Mouse (Mus musculus) adrenal gland, postnatal 25 days (tissue): ENCODE results near the gene Ctbp2. TPM values are rescaled to one million over a fixed set of nuclear protein-coding genes. Genes with fewer than 3 reads are reported as not detected.
"Not testable (repeated sequence)": the region's sequence is repeated elsewhere in the genome, so short reads cannot be mapped to it uniquely, and the experiment has no call there.

Source experiments
- DNase-seq: peaks from one replicate; pipeline ENCODE4 v3.0.0; 2021; ENCODE audit warnings: mixed read lengths
- total RNA-seq: library from RNA; stranded (reverse); gene quantifications from 2 replicates; pipeline ENCODE4 v1.2.3, GENCODE M21; 2021

Ctbp2 gene
- total RNA-seq, 1 experiment from 2014 or later = 80.6 TPM

GRCm38 (mm10) chr7:133120221-133120751, 3.9 kb downstream of the Ctbp2 start:
- DNase-seq = no peak

GRCm38 (mm10) chr7:133117815-133118214, 6.3 kb downstream of the Ctbp2 start:
- DNase-seq = no peak

GRCm38 (mm10) chr7:133116542-133116941, 7.6 kb downstream of the Ctbp2 start:
- DNase-seq = no peak

DNA sequence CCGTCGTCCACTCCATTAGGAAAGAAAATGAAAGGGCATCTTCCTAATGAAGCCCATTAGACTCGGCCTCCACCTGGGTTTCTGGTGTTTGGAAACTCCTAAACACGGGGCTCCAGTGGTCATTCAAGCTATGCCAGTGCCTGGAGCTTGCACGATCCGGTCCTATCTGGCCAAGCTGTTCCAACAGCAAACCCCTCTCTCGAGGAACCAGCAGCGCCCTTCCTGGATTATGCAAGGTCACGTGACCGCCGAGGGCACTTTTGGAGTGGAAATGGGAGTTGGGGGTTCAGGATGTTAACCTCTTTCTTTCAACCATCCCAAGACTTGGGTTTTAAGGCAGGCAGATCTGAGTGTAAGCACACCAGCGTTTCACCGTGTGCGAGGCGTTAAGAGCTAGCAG, 8.3 kb downstream of the Ctbp2 start:
- DNase-seq = no peak

DNA sequence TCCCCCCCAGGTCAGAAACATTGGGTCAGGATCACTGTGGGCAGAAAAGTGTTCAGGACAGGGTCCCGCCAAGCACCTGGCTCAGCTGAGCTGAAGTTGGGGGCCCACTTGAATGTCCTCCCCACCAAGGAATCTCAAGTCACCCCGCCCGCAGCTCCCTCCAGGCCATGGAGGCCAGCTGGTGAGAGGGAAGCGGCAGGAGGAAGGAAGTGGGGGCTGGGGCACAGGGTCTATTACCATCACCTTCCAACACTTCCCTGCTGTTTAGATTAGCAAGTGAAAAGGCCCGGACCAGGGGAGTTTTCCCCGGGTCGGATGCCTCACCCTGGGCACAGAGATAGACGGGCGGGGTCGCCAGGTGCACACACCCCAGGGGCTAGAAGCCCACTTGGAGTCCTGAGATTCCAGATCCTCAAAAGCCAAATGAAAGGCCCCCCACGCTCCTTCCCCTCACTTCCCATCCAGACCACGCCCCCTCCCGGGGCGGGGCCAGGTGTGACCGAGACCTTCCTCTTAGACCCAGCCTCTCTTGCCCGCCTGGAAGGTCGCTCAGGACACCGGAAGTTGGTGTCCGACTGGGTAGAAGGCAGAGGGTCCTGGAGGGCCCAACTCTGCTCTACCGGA, 9.2 kb downstream of the Ctbp2 start:
- DNase-seq = no peak

- no peak for DNase-seq
Measured at GRCm38 (mm10) chr7:133113185-133113895, 10.8 kb downstream of the Ctbp2 start.

GRCm38 (mm10) chr7:133112351-133112831, 11.8 kb downstream of the Ctbp2 start:
- no peak for DNase-seq

- no peak for DNase-seq
Measured at GRCm38 (mm10) chr7:133109442-133109841, 14.7 kb downstream of the Ctbp2 start.

DNA sequence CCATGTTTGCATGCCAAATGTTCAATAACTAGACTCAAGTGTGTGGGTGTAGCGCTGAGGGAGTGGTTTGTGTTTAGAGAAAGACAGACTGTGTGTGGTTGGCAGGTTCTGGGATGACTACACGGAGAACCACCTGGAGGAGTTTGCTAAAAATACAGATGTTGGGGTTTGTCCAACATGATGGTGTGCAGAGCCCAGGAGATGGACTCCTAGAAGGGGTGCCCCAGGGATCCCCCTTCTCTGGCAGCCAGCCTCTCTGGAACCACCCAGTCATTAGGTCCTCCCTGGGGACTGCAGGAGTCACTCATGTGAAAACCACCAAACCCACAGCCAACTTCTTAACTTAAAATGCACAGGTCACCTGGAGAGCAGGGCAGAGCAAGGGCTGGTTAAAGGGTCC, 15.5 kb downstream of the Ctbp2 start:
- DNase-seq = no peak

DNA sequence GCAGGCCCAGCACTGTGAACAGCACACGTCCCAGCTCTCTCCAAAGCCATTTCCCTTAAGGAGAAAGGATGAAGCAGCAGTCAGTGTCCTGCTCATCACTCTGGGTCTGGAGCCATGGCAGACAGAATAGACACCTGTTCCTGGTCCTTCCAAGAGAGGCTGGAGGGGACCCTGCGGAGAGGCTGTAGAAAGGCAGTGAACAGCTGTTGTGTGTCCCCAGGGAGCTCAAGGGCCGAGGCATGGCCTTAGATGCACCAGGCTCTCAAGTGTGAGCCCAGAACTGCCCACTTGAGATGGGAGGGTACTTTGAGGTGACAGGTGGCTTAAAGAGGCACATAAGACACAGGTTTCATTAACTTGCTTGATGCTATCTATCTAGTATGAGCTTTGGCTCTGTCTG, 21.6 kb downstream of the Ctbp2 start:
- no peak for DNase-seq

- no peak for DNase-seq
Measured at GRCm38 (mm10) chr7:133101070-133101469, 23.1 kb downstream of the Ctbp2 start.

GRCm38 (mm10) chr7:133100178-133100577, 24.0 kb downstream of the Ctbp2 start:
- no peak for DNase-seq

DNA sequence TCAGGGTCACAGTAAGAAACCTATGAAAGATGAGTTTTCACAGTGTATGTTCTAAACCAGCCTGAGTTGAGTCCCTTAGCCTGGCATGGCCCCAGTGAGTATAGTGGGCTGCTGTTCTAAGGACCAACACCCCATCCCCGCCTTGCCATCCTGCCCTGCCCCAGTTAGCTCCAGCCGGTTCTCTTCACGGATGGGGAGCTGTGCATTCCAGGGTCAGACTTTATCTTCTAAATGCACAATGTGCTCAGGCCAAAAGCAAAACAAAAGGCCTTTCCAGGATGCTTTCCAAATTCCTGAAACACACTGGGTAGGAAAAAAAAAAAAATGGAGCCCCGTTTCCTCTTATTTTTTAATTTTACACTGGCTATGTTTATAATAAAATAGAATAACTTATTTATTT, 24.9 kb downstream of the Ctbp2 start:
- no peak for DNase-seq

- DNase-seq = peak; percentile 32
Measured at GRCm38 (mm10) chr7:133098118-133098793, 25.9 kb downstream of the Ctbp2 start.

GRCm38 (mm10) chr7:133095610-133096009, 28.5 kb downstream of the Ctbp2 start:
- DNase-seq = not testable (repeated sequence)

DNA sequence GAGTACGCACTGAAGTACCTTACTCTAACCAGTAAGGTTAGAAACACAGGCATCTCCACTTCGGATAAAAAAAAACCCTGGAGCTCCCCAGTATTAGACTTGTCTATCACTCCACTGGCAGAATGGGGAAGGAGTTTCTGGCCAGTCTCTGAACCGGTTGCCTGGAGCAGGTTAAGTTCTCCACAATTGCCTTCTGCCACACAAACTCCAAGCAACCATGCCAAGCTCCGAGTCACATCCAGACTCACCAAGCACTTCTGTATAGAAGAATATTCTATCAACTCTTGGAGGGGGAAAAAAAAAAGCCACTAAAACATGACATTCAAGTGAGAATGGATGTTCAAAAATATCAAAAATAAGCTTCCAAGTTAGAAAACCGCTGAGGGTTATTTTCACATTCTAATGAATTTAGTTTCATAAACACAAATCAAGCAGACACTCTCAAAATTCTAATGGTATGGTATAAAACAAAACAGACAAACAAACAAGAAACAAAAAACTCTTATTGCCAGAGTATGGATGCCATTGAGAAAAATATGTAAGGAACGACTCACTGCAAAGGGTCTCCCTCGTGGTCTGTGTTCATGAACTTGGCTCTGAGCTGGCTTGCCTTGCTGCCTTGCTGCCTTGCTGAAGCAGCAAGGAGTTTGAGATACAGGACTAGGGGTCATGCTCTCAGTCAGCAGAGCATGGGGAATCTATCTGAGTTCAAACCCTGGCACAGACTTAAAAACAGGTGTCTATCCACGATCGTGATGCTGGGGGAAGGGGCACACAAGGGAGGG, 29.3 kb downstream of the Ctbp2 start:
- DNase-seq = no peak

GRCm38 (mm10) chr7:133094161-133094560, 30.0 kb downstream of the Ctbp2 start:
- no peak for DNase-seq

- DNase-seq = no peak
Measured at GRCm38 (mm10) chr7:133093731-133094130, 30.4 kb downstream of the Ctbp2 start.

DNA sequence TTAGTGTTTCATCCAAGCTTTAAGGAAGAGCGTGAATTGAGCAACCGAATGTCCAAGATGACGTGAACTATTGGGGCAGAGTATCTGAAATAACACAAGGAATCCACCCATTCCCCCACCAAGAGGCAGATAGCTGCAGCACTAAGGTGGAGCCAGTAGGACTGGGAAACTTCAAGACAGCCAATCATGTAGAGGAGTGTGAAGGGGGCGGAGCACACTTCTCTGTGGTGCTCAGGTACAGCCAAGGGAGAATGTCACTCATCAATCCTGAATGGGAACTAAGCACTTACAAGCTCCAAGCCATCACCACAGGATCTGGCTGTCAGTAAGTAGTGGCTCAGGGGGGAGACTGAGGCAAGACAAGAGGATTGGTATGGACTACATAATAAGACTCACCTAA, 33.5 kb downstream of the Ctbp2 start:
- DNase-seq = no peak

GRCm38 (mm10) chr7:133089621-133090260, 34.4 kb downstream of the Ctbp2 start:
- no peak for DNase-seq

GRCm38 (mm10) chr7:133088830-133089261, 35.3 kb downstream of the Ctbp2 start:
- peak; percentile 80 for DNase-seq

DNA sequence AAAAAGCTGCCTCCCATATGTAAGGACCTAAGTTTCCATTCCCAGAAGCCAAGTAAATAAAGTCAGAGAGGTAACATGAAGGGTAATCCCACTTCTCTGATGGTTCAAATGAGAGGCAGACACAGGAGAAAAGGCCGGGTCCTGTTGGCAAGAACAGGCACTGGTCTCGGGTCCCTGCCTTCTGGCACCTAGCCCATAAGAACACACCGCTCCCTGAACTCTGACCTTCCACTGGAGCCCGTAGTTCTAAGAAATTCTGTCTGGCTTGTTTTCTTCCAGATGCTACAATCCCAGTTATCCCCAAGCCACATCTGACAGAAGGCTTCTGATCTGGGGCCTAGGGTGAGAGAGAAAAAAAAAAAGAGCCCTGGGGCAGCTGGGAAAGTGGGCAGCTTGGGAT, 35.7 kb downstream of the Ctbp2 start:
- DNase-seq = no peak
